Mouse (Mus musculus) adrenal gland, postnatal 10 days (tissue): ENCODE results near the gene Zp3. TPM values are rescaled to one million over a fixed set of nuclear protein-coding genes. Genes with fewer than 3 reads are reported as not detected.

ENCODE experiments used
- DNase-seq: peaks from one replicate; pipeline ENCODE4 v3.0.0; 2021; ENCODE audit warnings: mixed read lengths
- long read RNA-seq, 2 experiments: library from polyadenylated mRNA; stranded (forward); transcript quantifications; one replicate each; pipeline ENCODE4 v2.0.0; 2021
- total RNA-seq, 2 experiments: library from RNA; stranded (reverse); gene quantifications; 2 replicates each; pipeline ENCODE4 v1.2.3; 2021

Gene Zp3
- under 1 TPM in 1 of 2 experiments, not detected in 1; 0.30 TPM for total RNA-seq
- long read RNA-seq, experiment 1: 0 reads
- long read RNA-seq, experiment 2, partial matches to known transcripts: 1 of 1 reads
- long read RNA-seq, experiment 2, other reads (novel, unspliced or antisense): 0 of 1 reads

DNA sequence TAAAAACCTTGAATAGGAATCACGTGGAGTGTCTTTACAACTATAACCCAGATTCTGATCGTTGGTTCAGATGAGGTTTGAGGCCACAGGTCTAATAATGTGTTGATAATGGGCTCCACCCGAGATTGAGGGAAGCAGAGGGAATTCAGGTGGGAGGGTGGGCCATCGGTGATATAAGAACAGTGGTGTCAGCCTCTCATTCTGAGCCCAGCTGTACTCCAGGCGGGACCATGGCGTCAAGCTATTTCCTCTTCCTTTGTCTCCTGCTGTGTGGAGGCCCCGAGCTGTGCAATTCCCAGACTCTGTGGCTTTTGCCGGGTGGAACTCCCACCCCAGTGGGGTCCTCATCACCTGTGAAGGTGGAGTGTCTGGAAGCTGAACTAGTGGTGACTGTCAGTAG, at the start of gene Zp3:
Gene Zp3, plus strand, starts transcription at position 196 of the 400 bp plus-strand sequence.
- no peak for DNase-seq

GRCm38 (mm10) chr5:135931526-135931925, 48.4 kb upstream of the Zp3 start:
- DNase-seq: peak; percentile 8

DNA sequence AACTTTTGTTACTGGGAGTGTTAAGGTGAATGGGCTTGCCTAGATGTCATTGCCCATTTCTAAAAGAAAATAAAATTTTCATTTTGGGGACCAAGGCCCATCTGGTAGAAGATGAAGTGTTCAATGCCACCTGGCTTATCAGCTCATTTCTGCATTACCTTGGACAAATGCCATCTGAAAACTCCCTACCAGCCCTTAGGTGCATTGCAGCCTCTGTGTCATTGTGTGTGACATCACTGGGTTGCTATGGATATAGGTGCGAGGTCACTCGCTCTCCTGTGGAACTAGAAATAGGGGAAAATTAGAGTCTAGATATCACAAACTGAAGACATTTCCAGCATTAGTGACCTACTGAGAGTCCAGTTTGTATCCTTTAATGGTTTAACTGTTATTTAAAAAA, 47.5 kb upstream of the Zp3 start:
- DNase-seq: peak; percentile 40

DNA sequence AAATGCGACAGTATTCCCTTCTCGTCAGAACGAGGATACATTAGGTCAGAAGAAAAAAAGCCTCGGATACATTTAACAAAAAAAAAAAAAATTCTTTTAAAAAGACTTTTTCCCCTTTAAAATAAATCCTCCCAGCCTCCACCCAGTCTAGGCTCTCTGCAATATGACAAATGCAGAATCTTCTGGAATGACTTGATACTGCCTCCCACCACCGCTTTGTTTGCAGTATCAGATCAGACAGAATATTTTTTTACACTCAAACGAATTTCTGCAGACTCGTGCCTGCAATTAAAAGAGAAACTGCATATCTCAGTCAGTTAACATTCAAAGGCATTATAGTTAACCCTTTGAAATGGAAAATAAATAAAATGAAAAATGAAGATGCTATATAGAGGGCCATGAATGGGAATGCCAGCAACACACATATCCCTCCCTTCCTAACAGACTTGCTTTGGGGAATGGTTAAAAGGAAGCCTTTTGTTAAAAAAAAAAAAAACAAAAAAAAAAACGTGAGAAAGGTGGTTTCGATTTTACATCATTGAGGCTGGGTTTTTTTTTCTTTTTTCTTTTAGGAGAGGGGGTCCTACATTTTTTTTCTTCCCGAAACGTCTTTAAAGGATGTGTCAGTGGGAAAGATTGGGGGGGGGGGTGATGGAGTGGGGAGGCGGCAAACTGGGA, 46.5 kb upstream of the Zp3 start:
- DNase-seq: peak; percentile 5

GRCm38 (mm10) chr5:135933900-135934441, 45.9 kb upstream of the Zp3 start:
- peak; percentile 74 for DNase-seq

DNA sequence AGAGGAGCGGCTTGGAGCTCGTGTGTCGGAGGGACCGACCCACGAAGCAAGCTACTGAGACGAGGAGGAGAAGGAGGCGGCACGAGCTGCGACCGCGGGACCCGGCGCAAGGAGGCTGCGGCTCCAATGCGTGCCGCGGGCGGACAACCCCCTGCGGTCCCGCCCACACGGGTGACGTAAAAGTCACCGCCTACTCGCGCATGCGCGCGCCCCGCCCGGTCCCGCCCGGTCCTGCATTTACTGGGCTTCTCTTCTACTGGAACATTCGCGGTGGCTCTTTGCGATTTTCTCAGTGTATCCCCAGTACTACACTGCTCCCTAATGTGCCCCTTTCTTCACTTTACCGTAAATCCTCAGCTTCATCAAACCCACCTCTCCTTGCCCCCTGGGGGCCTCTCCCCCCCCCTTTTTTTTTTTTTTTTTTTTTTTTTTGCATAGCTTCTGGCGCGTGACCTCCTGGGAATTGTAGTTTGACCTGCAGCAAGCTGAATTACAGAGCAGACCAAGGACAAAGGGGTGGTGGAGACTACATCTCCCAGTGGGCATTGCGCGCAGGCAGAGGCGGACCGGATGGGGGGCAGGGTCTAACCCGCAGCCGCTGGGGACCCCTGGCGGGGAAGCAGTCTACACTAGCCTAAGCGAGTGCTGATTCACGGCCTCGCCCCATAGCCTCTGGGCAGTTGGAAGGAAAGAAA, 45.3 kb upstream of the Zp3 start, which contains the start of gene Ywhag:
Gene Ywhag, minus strand, starts transcription at position 136 of the 695 bp plus-strand sequence.
- DNase-seq: peak; percentile 100

DNA sequence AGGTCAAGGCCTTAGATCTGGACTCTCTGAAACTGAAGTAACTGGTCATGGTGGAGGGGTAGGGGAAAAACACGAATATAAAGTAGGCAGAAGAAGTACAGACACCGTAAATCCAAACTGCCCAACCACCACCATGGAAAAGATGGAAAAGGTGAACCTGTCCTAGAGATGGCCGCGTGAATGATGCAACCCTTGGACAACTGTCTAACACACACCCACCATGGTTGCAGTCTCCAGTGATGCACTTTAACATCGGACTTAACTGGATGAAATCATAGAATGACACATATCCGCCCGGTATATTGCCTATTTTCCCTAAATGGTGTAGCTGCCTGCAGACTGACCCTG, 44.7 kb upstream of the Zp3 start:
- DNase-seq: no peak

GRCm38 (mm10) chr5:135935641-135936190, 44.2 kb upstream of the Zp3 start:
- DNase-seq: no peak

- peak; percentile 58 for DNase-seq
These were observed 39.3 kb upstream of the Zp3 start for GRCm38 (mm10) chr5:135940587-135940986.

- DNase-seq: no peak
These were observed 37.2 kb upstream of the Zp3 start for GRCm38 (mm10) chr5:135942710-135943109.

GRCm38 (mm10) chr5:135945916-135946408, 33.9 kb upstream of the Zp3 start:
- DNase-seq: peak; percentile 39

DNA sequence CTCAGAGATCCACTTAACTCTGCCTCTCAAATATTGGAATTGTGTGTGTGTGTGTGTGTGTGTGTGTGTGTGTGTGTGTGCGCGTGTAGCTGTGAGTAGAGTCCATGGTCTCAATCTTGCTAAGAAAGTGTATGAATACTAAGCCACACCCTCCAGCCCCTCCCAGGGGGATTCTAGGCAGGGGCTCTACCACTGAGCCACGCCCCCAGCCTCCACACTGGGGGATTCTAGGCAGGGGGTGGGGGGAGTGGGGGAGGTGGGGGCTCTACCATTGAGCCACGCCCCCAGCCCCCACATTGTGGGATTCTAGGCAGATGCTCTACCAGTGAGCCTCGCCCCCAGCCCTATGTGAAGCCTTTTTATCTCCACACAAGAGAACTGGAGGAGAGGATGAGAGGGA, 33.3 kb upstream of the Zp3 start:
- DNase-seq: no peak

DNA sequence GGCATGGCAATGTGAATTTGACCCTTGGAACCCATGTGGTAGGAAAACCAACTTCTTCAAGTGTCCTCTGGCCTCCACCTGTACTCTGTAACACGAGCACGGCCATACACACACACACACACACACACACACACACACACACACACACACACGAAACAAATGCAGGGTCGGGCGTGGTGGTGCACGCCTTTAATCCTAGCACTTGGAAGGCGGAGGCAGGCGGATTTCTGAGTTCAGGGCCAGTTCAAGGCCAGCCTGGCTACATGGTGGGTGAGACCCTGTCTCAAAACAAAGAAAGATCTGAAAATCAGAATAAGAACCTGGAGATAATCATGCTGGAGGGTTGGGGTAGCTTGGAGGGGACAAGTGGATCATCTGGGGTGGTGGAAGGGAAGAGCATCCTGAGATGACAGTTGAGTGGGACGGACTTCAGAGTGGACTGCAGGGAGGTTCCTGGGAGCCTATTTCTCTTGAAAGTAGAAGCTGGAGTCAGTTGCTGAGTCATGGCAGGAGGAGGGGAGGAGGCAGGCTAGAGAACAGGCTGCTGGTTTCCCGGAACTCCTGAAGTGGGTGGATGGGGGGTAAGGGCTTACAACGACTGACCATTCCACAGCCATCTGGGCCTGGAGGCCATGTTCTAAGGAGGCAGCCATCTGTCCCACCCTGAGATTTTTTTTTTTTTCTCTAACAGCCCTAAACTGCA, 29.0 kb upstream of the Zp3 start:
- peak; percentile 46 for DNase-seq

DNA sequence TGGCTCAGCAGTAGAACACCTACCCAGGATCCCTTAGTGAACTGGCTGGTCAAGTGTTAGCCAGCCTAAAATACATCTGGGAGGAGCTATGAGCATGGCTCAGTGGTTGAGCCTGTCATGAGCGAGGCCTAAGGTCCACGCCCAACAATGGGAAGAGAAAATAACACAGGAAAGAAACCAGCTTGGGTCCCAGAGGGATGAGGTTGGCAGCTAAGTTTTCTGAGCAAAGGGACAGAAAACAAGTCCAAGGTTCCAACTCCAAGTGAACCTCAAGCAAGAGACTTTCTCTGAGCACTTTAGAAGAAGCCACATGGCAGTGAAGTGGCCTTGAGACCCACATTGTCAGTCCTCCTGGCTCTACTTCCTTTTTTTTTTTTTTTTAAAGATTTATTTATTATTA, 28.2 kb upstream of the Zp3 start:
- peak; percentile 63 for DNase-seq

DNA sequence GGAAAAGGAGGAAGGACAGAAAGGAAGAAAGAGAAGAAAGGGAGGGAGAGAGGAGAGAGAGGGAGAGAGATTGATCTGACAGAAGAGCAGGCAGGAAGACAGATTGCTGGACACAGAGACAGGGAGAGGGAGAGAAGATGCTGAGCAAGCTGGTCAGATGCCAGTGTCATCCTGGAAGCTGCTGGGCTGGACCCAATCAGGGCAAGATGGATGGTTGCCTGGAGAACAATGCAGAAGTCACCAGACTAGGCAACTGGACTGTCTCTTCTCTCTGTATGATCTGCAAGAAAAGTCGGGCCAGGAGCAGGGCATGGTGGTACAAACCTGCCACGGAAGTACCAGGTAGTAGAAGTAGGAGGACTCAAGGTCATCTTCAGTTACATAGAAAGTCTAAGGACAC, 27.1 kb upstream of the Zp3 start:
- DNase-seq: no peak

GRCm38 (mm10) chr5:135956300-135957206, 23.3 kb upstream of the Zp3 start:
- DNase-seq: no peak

DNA sequence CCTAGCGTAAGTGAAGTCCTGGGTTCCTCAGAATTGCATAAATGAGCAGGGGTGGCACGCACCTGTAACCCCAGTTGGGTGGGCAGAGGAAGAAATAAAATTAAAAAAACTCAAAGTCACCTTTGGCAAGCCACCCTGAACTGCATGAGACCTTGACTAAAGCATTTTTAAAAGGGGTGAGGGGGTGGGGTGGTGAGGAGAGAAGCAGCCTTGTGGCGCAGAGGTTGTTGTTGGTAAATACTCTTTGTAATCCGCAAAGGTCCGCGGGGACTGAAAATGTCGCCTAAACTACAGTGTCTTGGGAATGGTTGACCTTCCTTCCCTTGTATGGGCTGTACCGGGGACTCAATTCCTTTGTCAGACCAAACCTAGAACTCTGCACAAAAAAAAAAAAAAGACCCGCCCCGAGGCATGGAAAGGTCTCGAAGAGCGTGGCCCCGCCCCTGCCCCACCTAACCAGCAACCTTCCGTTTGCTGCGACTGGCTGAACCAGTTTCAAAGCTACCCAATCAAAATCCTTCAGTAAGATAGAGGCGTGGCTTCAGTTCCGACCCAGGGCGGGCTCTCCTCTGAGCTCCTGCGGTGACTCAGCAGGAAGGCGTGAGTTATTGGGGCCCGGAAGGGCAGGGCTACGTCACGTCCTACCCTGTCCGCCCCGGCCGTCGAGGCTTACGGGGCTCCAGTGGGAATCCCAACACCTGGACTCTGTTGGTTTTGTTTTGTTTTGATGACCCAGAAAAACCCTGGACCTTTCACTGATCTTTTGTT, 22.5 kb upstream of the Zp3 start:
- peak; percentile 95 for DNase-seq

DNA sequence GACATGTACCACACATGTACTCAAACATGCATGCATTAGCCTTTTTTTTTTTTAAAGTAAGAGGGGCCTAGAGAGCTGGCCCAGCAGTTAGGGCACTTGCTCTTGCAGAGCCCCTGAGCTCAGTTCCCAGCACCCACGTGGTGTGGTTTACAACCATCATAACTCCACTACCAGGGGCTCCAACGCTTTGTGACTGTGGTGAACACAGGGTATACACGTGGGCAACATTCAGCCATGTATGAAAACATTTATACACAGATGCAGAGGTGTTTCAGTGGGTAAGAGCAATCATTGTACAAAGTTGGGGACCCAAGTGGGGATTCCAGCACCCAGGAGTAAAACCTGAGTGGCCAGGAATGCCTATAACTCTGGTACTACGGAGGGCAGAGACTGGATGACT, 21.5 kb upstream of the Zp3 start:
- no peak for DNase-seq

DNA sequence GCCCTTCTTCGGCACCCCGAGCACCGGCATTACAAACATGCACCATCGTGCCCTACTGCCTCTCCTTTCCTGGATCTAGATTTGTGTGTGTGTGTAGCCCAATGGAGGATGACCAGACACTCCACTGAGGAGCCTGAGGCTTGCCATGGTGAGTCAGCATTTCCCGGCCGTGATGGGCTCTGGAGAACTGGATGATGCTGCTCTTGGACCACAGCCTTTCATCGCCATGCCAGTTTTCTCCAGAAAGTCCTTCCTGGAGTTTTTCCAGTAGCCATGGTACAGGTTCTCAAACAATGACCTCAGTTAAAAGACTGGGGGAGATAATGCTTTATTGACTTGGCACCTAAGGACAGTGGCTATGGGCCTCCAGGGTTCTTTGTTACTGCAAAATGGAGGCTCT, 20.0 kb upstream of the Zp3 start:
- no peak for DNase-seq

- DNase-seq: no peak
These were observed 18.8 kb upstream of the Zp3 start for GRCm38 (mm10) chr5:135960909-135961635.
